Mouse (Mus musculus): Measurements from ENCODE around the gene Mfng. TPM values are rescaled to one million over a fixed set of nuclear protein-coding genes. Genes with fewer than 3 reads are reported as not detected.

The Mfng gene
- total RNA-seq, 1 experiment: 7.3 TPM

DNA sequence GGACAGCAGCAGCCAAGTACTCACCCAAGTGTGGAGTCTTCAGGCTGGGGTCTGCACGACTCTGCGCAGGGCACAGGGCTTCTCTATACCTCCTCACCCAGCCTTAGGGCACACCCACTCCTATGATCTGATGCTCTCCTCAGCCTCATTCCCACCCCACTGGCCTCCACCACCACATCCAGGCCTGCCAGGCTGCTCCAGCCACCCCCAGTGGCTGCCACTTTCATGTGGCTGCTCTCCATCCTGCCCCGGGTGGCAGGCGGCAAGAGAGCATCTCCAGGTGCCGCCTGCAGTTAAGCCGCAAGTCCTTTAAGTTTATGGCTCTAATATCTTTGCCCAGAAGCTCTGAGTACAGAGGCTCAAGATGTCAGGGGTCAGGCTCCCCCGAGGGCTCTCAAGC, 46.6 kb downstream of the Mfng start:
- TF ChIP-seq CHD2 (IDR thresholded peaks at IDR 0.05; ENCODE audit: low read depth, low read length) (no peak), HCFC1 (IDR thresholded peaks at IDR 0.05; ENCODE audit: borderline replicate concordance, insufficient read depth, low read length) (no peak)
- in situ Hi-C loops (cut with MboI; ENCODE audit: low sequenced_read_pairs in 2 of 2, unreplicated experiment in 2 of 2): no loop called here
- no peak for DNase-seq (ENCODE audit: low read depth, low spot score)
- Histone ChIP-seq H3K27ac (ENCODE audit: insufficient read depth, low read depth, low read length, poor library complexity, severe bottlenecking) (no peak overlapping the region), H3K9me3 (ENCODE audit: control insufficient read depth, insufficient read depth, low read depth, low read length) (no peaks in the 10 kb centered on the region), H3K36me3 (ENCODE audit: control insufficient read depth, insufficient read depth, low read length, poor library complexity, severe bottlenecking) (no peaks in the 10 kb centered on the region), H3K4me3 (ENCODE audit: insufficient read depth in 1 of 2, low read depth in 1 of 2, low read length in 2 of 2, poor library complexity in 1 of 2, severe bottlenecking in 1 of 2) (no peak overlapping the region), H3K4me1 (ENCODE audit: control insufficient read depth in 2 of 2, insufficient read depth in 2 of 2, low read length in 2 of 2, poor library complexity in 1 of 2) (no peaks in the 10 kb centered on the region), H3K9ac (ENCODE audit: insufficient read depth, low read depth, low read length, poor library complexity, severe bottlenecking) (no peak overlapping the region)

DNA sequence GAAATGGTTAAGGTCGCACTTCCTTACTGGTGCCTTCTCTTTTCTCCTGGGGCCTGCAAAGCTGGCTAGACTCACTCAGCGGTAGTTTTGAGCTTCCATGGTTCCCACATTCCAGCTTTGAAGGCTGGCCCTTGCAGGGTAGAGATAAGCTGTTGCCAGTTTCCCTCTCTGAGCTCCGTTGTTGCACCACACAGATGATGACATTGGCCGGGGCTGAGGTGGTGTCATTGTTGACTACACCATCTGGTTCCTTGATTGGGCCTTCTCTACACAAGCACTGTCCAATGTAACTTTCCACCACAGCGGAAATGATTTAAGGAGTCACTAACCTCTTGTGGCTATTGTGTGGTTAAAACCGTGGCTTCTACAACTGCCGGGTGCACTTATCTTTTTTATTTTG, 52.7 kb downstream of the Mfng start:
- Histone ChIP-seq H3K9ac (ENCODE audit: insufficient read depth, low read depth, low read length, poor library complexity, severe bottlenecking) (no peak overlapping the region), H3K27ac (ENCODE audit: insufficient read depth, low read depth, low read length, poor library complexity, severe bottlenecking) (no peak overlapping the region), H3K36me3 (ENCODE audit: control insufficient read depth, insufficient read depth, low read length, poor library complexity, severe bottlenecking) (no peaks in the 10 kb centered on the region), H3K4me3 (ENCODE audit: insufficient read depth in 1 of 2, low read depth in 1 of 2, low read length in 2 of 2, poor library complexity in 1 of 2, severe bottlenecking in 1 of 2) (no peak overlapping the region), H3K9me3 (ENCODE audit: control insufficient read depth, insufficient read depth, low read depth, low read length) (no peaks in the 10 kb centered on the region), H3K4me1 (ENCODE audit: control insufficient read depth in 2 of 2, insufficient read depth in 2 of 2, low read length in 2 of 2, poor library complexity in 1 of 2) (peaks cover 0 to 10% of the 10 kb centered on the region in 2 experiments; a peak in 2 of 4 replicates)
- DNase-seq (ENCODE audit: low read depth, low spot score): no peak
- in situ Hi-C loops (cut with MboI; ENCODE audit: low sequenced_read_pairs in 2 of 2, unreplicated experiment in 2 of 2): no loop called here
- no peak for TF ChIP-seq ZNF384 (IDR thresholded peaks at IDR 0.05; ENCODE audit: low read depth, low read length)
- no peak for TF ChIP-seq ZC3H11A (IDR thresholded peaks at IDR 0.05; ENCODE audit: borderline replicate concordance, low read depth, low read length)
- no peak for TF ChIP-seq HCFC1 (IDR thresholded peaks at IDR 0.05; ENCODE audit: borderline replicate concordance, insufficient read depth, low read length)
- TF ChIP-seq MAFK (IDR thresholded peaks at IDR 0.05; ENCODE audit: insufficient read depth, low read depth, low read length): no peak
- TF ChIP-seq CHD2 (IDR thresholded peaks at IDR 0.05; ENCODE audit: low read depth, low read length): no peak

DNA sequence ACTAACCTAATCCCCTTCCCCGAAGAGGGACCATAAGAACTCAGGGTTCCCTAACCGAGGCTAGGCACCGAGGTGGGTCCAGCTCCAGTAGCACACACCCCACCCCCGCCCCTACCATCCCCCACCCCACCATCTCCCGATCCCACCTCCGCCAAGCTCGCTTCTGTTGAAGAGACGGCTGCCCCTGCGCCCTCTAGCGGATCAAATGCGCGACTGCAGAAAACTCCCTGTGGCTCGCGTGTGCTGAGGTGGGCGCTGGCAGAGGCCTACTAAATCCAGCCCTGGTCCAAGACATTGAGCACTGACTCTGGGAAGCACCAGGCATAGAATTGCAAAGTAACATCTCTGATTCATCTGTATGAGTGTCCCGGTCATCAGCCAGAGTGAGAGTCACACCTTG, 53.2 kb downstream of the Mfng start:
- TF ChIP-seq HCFC1 (IDR thresholded peaks at IDR 0.05; ENCODE audit: borderline replicate concordance, insufficient read depth, low read length) (no peak), ZC3H11A (IDR thresholded peaks at IDR 0.05; ENCODE audit: borderline replicate concordance, low read depth, low read length) (0 out of 2 replicates have a peak, but pooled peaks have one; percentile 23)
- no peaks in the 10 kb centered on the region for H3K36me3 ChIP-seq (ENCODE audit: control insufficient read depth, insufficient read depth, low read length, poor library complexity, severe bottlenecking)
- H3K4me1 ChIP-seq (ENCODE audit: control insufficient read depth in 2 of 2, insufficient read depth in 2 of 2, low read length in 2 of 2, poor library complexity in 1 of 2): peaks cover 0 to 10% of the 10 kb centered on the region in 2 experiments; a peak in 2 of 4 replicates
- DNase-seq (ENCODE audit: low read depth, low spot score): peak; percentile 78
- in situ Hi-C loops (cut with MboI; ENCODE audit: low sequenced_read_pairs in 2 of 2, unreplicated experiment in 2 of 2): no loop called here
- H3K4me3 ChIP-seq (ENCODE audit: insufficient read depth in 1 of 2, low read depth in 1 of 2, low read length in 2 of 2, poor library complexity in 1 of 2, severe bottlenecking in 1 of 2): no peak overlapping the region
- H3K27ac ChIP-seq (ENCODE audit: insufficient read depth, low read depth, low read length, poor library complexity, severe bottlenecking): no peak overlapping the region
- H3K9ac ChIP-seq (ENCODE audit: insufficient read depth, low read depth, low read length, poor library complexity, severe bottlenecking): no peak overlapping the region
- H3K9me3 ChIP-seq (ENCODE audit: control insufficient read depth, insufficient read depth, low read depth, low read length): no peaks in the 10 kb centered on the region

DNA sequence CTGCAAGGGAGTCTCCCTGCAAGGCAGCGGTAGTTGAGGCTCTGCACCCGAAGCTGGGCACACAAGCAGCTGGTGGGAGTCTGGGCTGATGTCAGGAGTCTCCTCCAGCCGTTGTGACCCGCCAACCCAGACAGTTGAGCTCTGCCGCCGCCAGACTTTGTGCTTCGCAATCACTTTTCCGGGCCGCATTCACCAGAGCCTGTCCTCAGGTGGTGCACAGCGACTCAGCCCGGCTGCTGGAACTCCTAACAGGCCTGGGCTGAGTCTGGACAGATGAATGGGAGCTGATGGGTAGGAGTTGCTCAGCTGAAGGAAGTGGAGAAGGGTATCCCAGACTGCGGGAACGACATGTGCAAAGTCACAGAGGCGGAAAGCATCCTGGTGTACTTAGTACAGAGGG, 53.9 kb downstream of the Mfng start:
- no peaks in the 10 kb centered on the region for H3K9me3 ChIP-seq (ENCODE audit: control insufficient read depth, insufficient read depth, low read depth, low read length)
- no peaks in the 10 kb centered on the region for H3K36me3 ChIP-seq (ENCODE audit: control insufficient read depth, insufficient read depth, low read length, poor library complexity, severe bottlenecking)
- H3K4me3 ChIP-seq (ENCODE audit: insufficient read depth in 1 of 2, low read depth in 1 of 2, low read length in 2 of 2, poor library complexity in 1 of 2, severe bottlenecking in 1 of 2): peak overlapping the region; percentile 42 to 64; a peak in 2 of 4 replicates
- no peak for DNase-seq (ENCODE audit: low read depth, low spot score)
- in situ Hi-C loops (cut with MboI; ENCODE audit: low sequenced_read_pairs in 2 of 2, unreplicated experiment in 2 of 2): no loop called here
- TF ChIP-seq ZNF384 (IDR thresholded peaks at IDR 0.05; ENCODE audit: low read depth, low read length): no peak
- no peak for TF ChIP-seq MAFK (IDR thresholded peaks at IDR 0.05; ENCODE audit: insufficient read depth, low read depth, low read length)
- TF ChIP-seq HCFC1 (IDR thresholded peaks at IDR 0.05; ENCODE audit: borderline replicate concordance, insufficient read depth, low read length): no peak
- no peak for TF ChIP-seq ZC3H11A (IDR thresholded peaks at IDR 0.05; ENCODE audit: borderline replicate concordance, low read depth, low read length)
- no peak for TF ChIP-seq CHD2 (IDR thresholded peaks at IDR 0.05; ENCODE audit: low read depth, low read length)
- no peak overlapping the region for H3K9ac ChIP-seq (ENCODE audit: insufficient read depth, low read depth, low read length, poor library complexity, severe bottlenecking)
- peaks cover 0 to 10% of the 10 kb centered on the region in 2 experiments; a peak in 2 of 4 replicates for H3K4me1 ChIP-seq (ENCODE audit: control insufficient read depth in 2 of 2, insufficient read depth in 2 of 2, low read length in 2 of 2, poor library complexity in 1 of 2)
- H3K27ac ChIP-seq (ENCODE audit: insufficient read depth, low read depth, low read length, poor library complexity, severe bottlenecking): no peak overlapping the region

Data from ES-E14 (cell line).